24 mouse cellular contexts compared by ENCODE assay signal in genomic region chr17:62058016-62058415, GRCm38 (mm10).
DNase-seq lines count a peak whose midpoint lies in the region; ATAC-seq lines count a peak whose summit lies in the region.
"Had no signal": no experiment of that assay in that cellular context is flagged by ENCODE, and none has a peak within 500 bp of the region (broad histone marks: within the 10 kb centered on the region; RNA-seq: fewer than 3 reads in every experiment).

No protein-coding gene starts in this region.

- no peak overlapping the region for H3K4me2 ChIP-seq in neural tube, embryonic 15.5 days
- H3K4me2 ChIP-seq in intestine, embryonic 16.5 days (ENCODE audit: low read depth, low read length), result no peak overlapping the region
- H3K4me2 ChIP-seq: embryonic facial prominence, embryonic 15.5 days; forebrain, embryonic 15.5 days; hindbrain, embryonic 13.5 days had no signal

- H3K9ac ChIP-seq in neural tube, embryonic 15.5 days (replicated peaks), result no peak overlapping the region
- H3K9ac ChIP-seq in intestine, embryonic 16.5 days (ENCODE audit: low read depth, low read length), result no peak overlapping the region
- H3K9ac ChIP-seq: embryonic facial prominence, embryonic 15.5 days; forebrain, embryonic 15.5 days; hindbrain, embryonic 13.5 days had no signal

- intact Hi-C loops in heart, postnatal 25 days (cut with DNase I), result no loop called here

- 54% methylated on average over 3 of the region's 3 CpGs for WGBS in neural tube, embryonic 15.5 days
- WGBS in intestine, embryonic 16.5 days, result 40% methylated on average over 3 of the region's 3 CpGs

- H3K36me3 ChIP-seq in neural tube, embryonic 15.5 days, result no peaks in the 10 kb centered on the region
- no peaks in the 10 kb centered on the region for H3K36me3 ChIP-seq in intestine, embryonic 16.5 days (ENCODE audit: control insufficient read depth, insufficient read depth, low read length)
- H3K36me3 ChIP-seq: embryonic facial prominence, embryonic 15.5 days; forebrain, embryonic 10.5 days; forebrain, embryonic 15.5 days; G1E; heart, embryonic 10.5 days; hindbrain, embryonic 13.5 days had no signal

- H3K4me3 ChIP-seq in neural tube, embryonic 15.5 days (replicated peaks), result no peak overlapping the region
- no peak overlapping the region for H3K4me3 ChIP-seq in intestine, embryonic 16.5 days (ENCODE audit: low read length)
- H3K4me3 ChIP-seq: embryonic facial prominence, embryonic 15.5 days; erythroblast, embryonic 14.5 days; forebrain, embryonic 10.5 days; forebrain, embryonic 15.5 days; heart, embryonic 10.5 days; hindbrain, embryonic 13.5 days had no signal

- H3K4me1 ChIP-seq in neural tube, embryonic 15.5 days, result no peaks in the 10 kb centered on the region
- H3K4me1 ChIP-seq in intestine, embryonic 16.5 days (ENCODE audit: control insufficient read depth, insufficient read depth, low read length), result no peaks in the 10 kb centered on the region
- H3K4me1 ChIP-seq: embryonic facial prominence, embryonic 15.5 days; forebrain, embryonic 10.5 days; forebrain, embryonic 15.5 days; heart, embryonic 10.5 days; hindbrain, embryonic 13.5 days had no signal

- H3K9me3 ChIP-seq in neural tube, embryonic 15.5 days (replicated peaks), result no peaks in the 10 kb centered on the region
- H3K9me3 ChIP-seq in intestine, embryonic 16.5 days (ENCODE audit: control insufficient read depth, low read length), result no peaks in the 10 kb centered on the region
- H3K9me3 ChIP-seq: embryonic facial prominence, embryonic 15.5 days; forebrain, embryonic 10.5 days; forebrain, embryonic 15.5 days; G1E; heart, embryonic 10.5 days; hindbrain, embryonic 13.5 days had no signal

- ATAC-seq in neural tube, embryonic 15.5 days (ENCODE audit: low FRiP score), result no peak
- ATAC-seq in intestine, embryonic 16.5 days, result no peak
- no peak for ATAC-seq in cerebellum, adult (ENCODE audit: insufficient number of reproducible peaks, low FRiP score, low TSS enrichment)
- ATAC-seq: forebrain, embryonic 15.5 days; hindbrain, postnatal 0 days had no signal

- H3K27ac ChIP-seq in neural tube, embryonic 15.5 days (replicated peaks), result no peak overlapping the region
- H3K27ac ChIP-seq in intestine, embryonic 16.5 days (ENCODE audit: low read length), result no peak overlapping the region
- H3K27ac ChIP-seq: embryonic facial prominence, embryonic 15.5 days; forebrain, embryonic 10.5 days; forebrain, embryonic 15.5 days; heart, embryonic 10.5 days; hindbrain, embryonic 13.5 days; hindbrain, postnatal 0 days had no signal

- H3K27me3 ChIP-seq in neural tube, embryonic 15.5 days (replicated peaks), result no peaks in the 10 kb centered on the region
- no peaks in the 10 kb centered on the region for H3K27me3 ChIP-seq in intestine, embryonic 16.5 days (replicated peaks; ENCODE audit: control insufficient read depth, insufficient read depth, low read length)
- H3K27me3 ChIP-seq: embryonic facial prominence, embryonic 15.5 days; forebrain, embryonic 15.5 days; hindbrain, embryonic 13.5 days had no signal

- DNase-seq in neural tube, embryonic 10.5 days (ENCODE audit: extremely low spot score, low spot score), result peak; percentile 21
- peak; percentile 41 for DNase-seq in embryo, embryonic 10 days (ENCODE audit: low spot score)
- peak; percentile 6 for DNase-seq in forelimb bud, embryonic 11.5 days (ENCODE audit: low read depth, low spot score)
- DNase-seq in heart, postnatal 25 days (ENCODE audit: low spot score), result no peak
- no peak for DNase-seq in urinary bladder, postnatal 25 days (ENCODE audit: low spot score)
- DNase-seq: adrenal gland, adult 2 months; adrenal gland, postnatal 25 days; cerebellum, adult 11 months; cerebellum, adult 8-10 months; cerebellum, postnatal 14 days; gastrocnemius, postnatal 10 days; heart, adult 18-20 months; heart, postnatal 10 days had no signal

Comparison
In these comparisons a context has a peak if more than half of its experiments do, and no peak if none do; other contexts are left out.
1. DNase-seq: peak in neural tube, embryonic 10.5 days (single experiment), embryo, embryonic 10 days (single experiment) and forelimb bud, embryonic 11.5 days (single experiment); none in heart, postnatal 25 days (single experiment) and urinary bladder, postnatal 25 days (single experiment).